Mouse (Mus musculus) intestine, postnatal 0 days (tissue): ENCODE data around the gene Gfi1. TPM values are rescaled to one million over a fixed set of nuclear protein-coding genes. Genes with fewer than 3 reads are reported as not detected.

Experiments used
- ATAC-seq: fragments of 200-750 bp; cut with Nextera tagmentation; 2 replicates; pipeline ENCODE4 v1.8.0; 2017; ENCODE audit warnings: mild to moderate bottlenecking, moderate TSS enrichment, moderate library complexity
- H3K27ac ChIP-seq: fragments of 300-500 bp; sonication (generic); 2 replicates; pipeline ENCODE4 v1.5.1; 2014; ENCODE audit warnings: mild to moderate bottlenecking, low read depth, low read length, moderate library complexity
- H3K27me3 ChIP-seq: fragments of 300-500 bp; sonication (generic); replicated peaks from 2 replicates; pipeline ENCODE4 v1.6.1; 2014; ENCODE audit warnings: low read length, mixed read lengths; ENCODE audit not compliant: control insufficient read depth, insufficient read depth
- H3K36me3 ChIP-seq: fragments of 300-500 bp; sonication (generic); 2 replicates; pipeline ENCODE4 v1.6.1; 2014; ENCODE audit warnings: mild to moderate bottlenecking, moderate library complexity; ENCODE audit not compliant: control insufficient read depth, insufficient read depth
- H3K4me1 ChIP-seq: fragments of 300-500 bp; sonication (generic); replicated peaks from 2 replicates; pipeline ENCODE4 v1.6.1; 2014; ENCODE audit warnings: antibody characterized with exemption, low read length, mixed read lengths; ENCODE audit not compliant: control insufficient read depth, insufficient read depth
- H3K4me2 ChIP-seq: fragments of 300-500 bp; sonication (generic); replicated peaks from 2 replicates; pipeline ENCODE4 v1.6.1; 2014; ENCODE audit warnings: low read depth, mild to moderate bottlenecking, moderate library complexity
- H3K4me3 ChIP-seq: fragments of 300-500 bp; sonication (generic); 2 replicates; pipeline ENCODE4 v1.5.1; 2014; ENCODE audit warnings: low read depth, low read length
- H3K9ac ChIP-seq: fragments of 300-500 bp; sonication (generic); 2 replicates; pipeline ENCODE4 v1.6.1; 2014; ENCODE audit warnings: mild to moderate bottlenecking, low read depth, low read length
- H3K9me3 ChIP-seq: fragments of 300-500 bp; sonication (generic); 2 replicates; pipeline ENCODE4 v1.6.1; 2016; ENCODE audit warnings: mixed run types; ENCODE audit not compliant: control insufficient read depth
- CTCF ChIP-seq: sonication (generic); IDR thresholded peaks from 2 replicates; pipeline ENCODE4 v1.5.1; 2016; ENCODE audit warnings: low read depth, mild to moderate bottlenecking, control low read depth, antibody characterized with exemption, moderate library complexity
- WGBS: fragments of 180-500 bp; shearing (Covaris S2); extraction: QIAGEN DNeasy Blood & Tissue Kit; methylation state at CpG from one replicate; pipeline ENCODE4 v1.1.7; 2014; 5-methylcytosine and 5-hydroxymethylcytosine counted together
- polyA plus RNA-seq: library from polyadenylated mRNA; unstranded; fragments of >200 nt; fragmentation: Nextera tagmentation; extraction: Ambion mirVana; gene quantifications from 2 replicates; pipeline ENCODE4 v1.2.1, GENCODE M21; 2015

Gfi1 gene
- polyA plus RNA-seq, 1 experiment from 2014 or later, result 0.37 TPM

- H3K27me3 ChIP-seq, result peaks cover 93% of the 10 kb centered on the region
- 2% methylated on average over 50 of the region's 52 CpGs for WGBS
- H3K36me3 ChIP-seq, result no peaks in the 10 kb centered on the region
- peaks cover 8% of the 10 kb centered on the region; the same call in 1 of the 2 replicates for H3K4me1 ChIP-seq
- H3K9ac ChIP-seq, result no peak overlapping the region
- no peaks in the 10 kb centered on the region for H3K9me3 ChIP-seq
- peak overlapping the region; percentile 68 for H3K4me2 ChIP-seq
- H3K4me3 ChIP-seq, result peak overlapping the region; percentile 29
- H3K27ac ChIP-seq, result no peak overlapping the region
- no peak for TF ChIP-seq CTCF
- ATAC-seq, result no peak
These were observed 988 bp downstream of the Gfi1 start for GRCm38 (mm10) chr5:107724661-107725434.

- Histone ChIP-seq H3K4me3 (peak overlapping the region; percentile 29), H3K27ac (no peak overlapping the region), H3K9me3 (no peaks in the 10 kb centered on the region), H3K9ac (no peak overlapping the region), H3K36me3 (no peaks in the 10 kb centered on the region), H3K4me1 (peaks cover 8% of the 10 kb centered on the region; the same call in 1 of the 2 replicates), H3K27me3 (peaks cover 96% of the 10 kb centered on the region), H3K4me2 (peak overlapping the region; percentile 68)
- 2% methylated on average over 48 of the region's 49 CpGs for WGBS
- no peak for TF ChIP-seq CTCF
- peak; percentile 46 for ATAC-seq
These were observed 2.0 kb downstream of the Gfi1 start for GRCm38 (mm10) chr5:107723541-107724511.

- Histone ChIP-seq H3K4me3 (peak overlapping the region; percentile 29), H3K27me3 (peaks cover 94% of the 10 kb centered on the region), H3K27ac (no peak overlapping the region), H3K9ac (no peak overlapping the region), H3K36me3 (no peaks in the 10 kb centered on the region), H3K4me1 (peaks cover 8% of the 10 kb centered on the region; the same call in 1 of the 2 replicates), H3K4me2 (peak overlapping the region; percentile 68), H3K9me3 (no peaks in the 10 kb centered on the region)
- 3% methylated on average over 34 of the region's 34 CpGs for WGBS
- ATAC-seq, result no peak
- no peak for TF ChIP-seq CTCF
These were observed 2.9 kb downstream of the Gfi1 start for GRCm38 (mm10) chr5:107722661-107723532.

DNA sequence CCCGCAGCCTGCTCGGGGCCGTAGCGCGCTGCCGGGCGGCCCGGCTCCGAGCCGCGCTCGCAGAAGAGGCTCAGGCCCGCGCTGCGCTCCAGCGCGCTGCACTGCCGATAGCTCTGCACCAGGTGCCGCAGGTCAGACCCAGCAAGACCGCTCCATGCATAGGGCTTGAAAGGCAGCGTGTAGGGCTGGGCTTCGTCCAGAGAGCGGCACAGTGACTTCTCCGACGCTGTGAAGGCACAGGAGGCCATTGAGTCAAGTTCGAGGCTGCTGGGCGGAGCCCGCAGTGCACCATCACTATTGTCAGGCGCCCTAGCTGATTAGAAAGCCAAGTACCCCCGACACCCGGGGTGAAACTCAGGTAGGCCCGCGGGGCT, 4.2 kb downstream of the Gfi1 start:
- WGBS, result 2% methylated on average over 33 of the region's 33 CpGs
- no peak for ATAC-seq
- no peaks in the 10 kb centered on the region for H3K36me3 ChIP-seq
- H3K4me2 ChIP-seq, result peak overlapping the region; percentile 65
- peaks cover 8% of the 10 kb centered on the region; the same call in 1 of the 2 replicates for H3K4me1 ChIP-seq
- H3K27me3 ChIP-seq, result peaks cover 94% of the 10 kb centered on the region
- H3K9ac ChIP-seq, result no peak overlapping the region
- no peak overlapping the region for H3K27ac ChIP-seq
- TF ChIP-seq CTCF, result peak; percentile 31
- H3K9me3 ChIP-seq, result no peaks in the 10 kb centered on the region
- peak overlapping the region; percentile 40 for H3K4me3 ChIP-seq

DNA sequence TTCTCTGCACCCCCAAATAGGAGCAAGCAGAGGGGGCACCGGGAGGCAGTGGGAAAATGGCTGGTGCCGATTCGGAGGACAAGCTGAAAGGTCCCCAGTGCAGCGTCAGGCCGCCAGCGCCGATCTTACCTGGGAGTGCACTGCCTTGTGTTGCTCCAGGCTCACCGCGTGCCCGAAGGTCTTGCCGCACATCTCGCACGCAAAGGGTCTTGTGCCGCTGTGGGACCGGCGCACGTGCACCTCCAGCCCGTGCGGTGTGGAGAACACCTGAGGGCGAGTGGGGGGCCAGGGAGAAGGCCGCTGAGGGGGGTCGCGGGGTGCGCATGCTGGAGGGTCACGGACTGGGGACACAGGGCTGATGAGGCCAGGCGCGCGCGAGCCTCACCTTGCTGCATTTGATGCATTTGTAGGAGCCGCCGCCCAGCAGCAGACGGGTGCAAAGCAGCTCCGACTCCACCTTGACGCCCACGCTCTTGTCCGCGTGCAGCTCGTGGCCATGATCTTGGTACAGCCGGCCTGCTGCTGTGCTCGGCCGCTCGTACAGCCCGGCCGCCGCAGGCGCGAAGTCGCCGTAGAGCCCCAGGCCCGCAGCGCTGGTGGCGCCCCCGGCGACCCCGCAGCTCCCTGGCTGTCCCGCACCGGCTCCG, 4.7 kb downstream of the Gfi1 start:
- no peak overlapping the region for H3K27ac ChIP-seq
- H3K27me3 ChIP-seq, result peaks cover 92% of the 10 kb centered on the region
- no peak for TF ChIP-seq CTCF
- H3K9me3 ChIP-seq, result no peaks in the 10 kb centered on the region
- no peak for ATAC-seq
- H3K9ac ChIP-seq, result no peak overlapping the region
- 5% methylated on average over 58 of the region's 58 CpGs for WGBS
- peak overlapping the region; percentile 40 for H3K4me3 ChIP-seq
- H3K36me3 ChIP-seq, result no peaks in the 10 kb centered on the region
- H3K4me1 ChIP-seq, result peaks cover 8% of the 10 kb centered on the region; the same call in 1 of the 2 replicates
- H3K4me2 ChIP-seq, result peak overlapping the region; percentile 65
